Mouse (Mus musculus) neural tube, embryonic 12.5 days (tissue): ENCODE results near the gene DXBay18. TPM values are rescaled to one million over a fixed set of nuclear protein-coding genes. Genes with fewer than 3 reads are reported as not detected.
"Not testable (repeated sequence)": the region's sequence is repeated elsewhere in the genome, so short reads cannot be mapped to it uniquely, and the experiment has no call there.

Experiments
- ATAC-seq: fragments of 200-750 bp; cut with Nextera tagmentation; 2 replicates; pipeline ENCODE4 v1.8.0; 2017; ENCODE audit warnings: low read depth, mild to moderate bottlenecking, moderate TSS enrichment, moderate library complexity; ENCODE audit not compliant: low FRiP score
- H3K27ac ChIP-seq: fragments of 300-500 bp; sonication (generic); 2 replicates; pipeline ENCODE4 v1.5.1; 2016
- H3K27me3 ChIP-seq: fragments of 300-500 bp; sonication (generic); replicated peaks from 2 replicates; pipeline ENCODE4 v1.6.1; 2016; ENCODE audit warnings: mild to moderate bottlenecking
- H3K36me3 ChIP-seq: fragments of 300-500 bp; sonication (generic); 2 replicates; pipeline ENCODE4 v1.6.1; 2016; ENCODE audit warnings: mild to moderate bottlenecking
- H3K4me1 ChIP-seq: fragments of 300-500 bp; sonication (generic); 2 replicates; pipeline ENCODE4 v1.6.1; 2016
- H3K4me2 ChIP-seq: fragments of 300-500 bp; sonication (generic); replicated peaks from 2 replicates; pipeline ENCODE4 v1.6.1; 2016; ENCODE audit warnings: mild to moderate bottlenecking
- H3K4me3 ChIP-seq: fragments of 300-500 bp; sonication (generic); 2 replicates; pipeline ENCODE4 v1.5.1; 2016
- H3K9ac ChIP-seq: fragments of 300-500 bp; sonication (generic); 2 replicates; pipeline ENCODE4 v1.6.1; 2016; ENCODE audit warnings: mild to moderate bottlenecking
- H3K9me3 ChIP-seq: fragments of 300-500 bp; sonication (generic); 2 replicates; pipeline ENCODE4 v1.6.1; 2016; ENCODE audit warnings: mild to moderate bottlenecking
- WGBS: fragments of 180-500 bp; shearing (Covaris S2); methylation state at CpG from one replicate; pipeline ENCODE4 v1.1.7; 2016; 5-methylcytosine and 5-hydroxymethylcytosine counted together
- polyA plus RNA-seq: library from polyadenylated mRNA; unstranded; fragments of >200 nt; fragmentation: Nextera tagmentation; extraction: Ambion mirVana; gene quantifications from 2 replicates; pipeline ENCODE4 v1.2.1, GENCODE M21; 2016

Gene DXBay18
- polyA plus RNA-seq = not detected in 2 replicates

DNA sequence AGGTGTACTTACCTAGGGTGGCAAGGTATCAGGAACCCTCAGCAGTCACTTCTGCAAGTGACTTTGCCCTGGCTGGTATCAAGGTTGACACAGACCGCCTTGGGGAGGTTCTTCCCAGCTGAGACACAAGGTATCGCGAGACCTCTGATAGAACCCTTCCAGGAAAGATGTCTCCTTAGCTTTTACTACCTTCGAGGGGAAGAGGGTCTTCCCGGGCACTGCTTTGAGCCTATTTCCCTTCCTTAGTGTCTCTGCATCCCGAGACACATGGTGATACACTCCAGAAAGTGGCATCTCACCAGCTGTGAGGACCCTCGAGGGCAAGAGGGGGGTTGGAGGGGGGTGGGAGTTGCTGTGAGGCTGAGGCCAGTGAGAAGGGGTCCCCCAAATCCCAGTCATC is at the start of gene DXBay18:
TSS of gene DXBay18 (minus strand) at position 101 of the 400 bp plus-strand sequence.
- not testable (repeated sequence) for H3K4me1 ChIP-seq, H3K9me3 ChIP-seq, H3K27me3 ChIP-seq, H3K27ac ChIP-seq, H3K4me3 ChIP-seq, H3K36me3 ChIP-seq, H3K9ac ChIP-seq, H3K4me2 ChIP-seq, ATAC-seq
- WGBS = no CpG with 5 or more reads among the region's 7 CpGs

DNA sequence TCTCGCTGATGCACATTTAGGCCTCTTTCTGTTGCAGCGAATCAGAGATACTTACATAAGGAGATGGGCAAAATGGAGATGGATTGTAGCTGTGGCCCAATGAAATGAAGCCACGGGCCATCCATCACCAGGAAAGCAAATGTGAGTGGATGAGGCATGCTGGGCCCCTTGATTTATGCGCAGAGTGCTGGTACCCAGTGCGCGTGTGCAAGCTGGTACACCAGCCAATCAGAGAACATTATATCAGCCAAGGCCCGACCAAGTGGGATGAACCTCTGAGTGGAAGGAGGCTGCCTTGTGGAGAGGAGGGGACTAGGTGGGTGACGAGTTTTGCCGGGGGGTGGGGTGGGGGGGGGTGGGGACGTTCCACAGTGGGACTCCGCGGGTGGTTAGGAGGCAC is 42.7 kb upstream of the DXBay18 start, which contains the start of gene Xlr3b:
TSS of gene Xlr3b (plus strand) at position 274 of the 400 bp plus-strand sequence.
- not testable (repeated sequence) for H3K4me2 ChIP-seq, H3K4me1 ChIP-seq, H3K9ac ChIP-seq, H3K9me3 ChIP-seq, H3K27ac ChIP-seq, H3K4me3 ChIP-seq, H3K27me3 ChIP-seq, H3K36me3 ChIP-seq
- 0 out of 2 replicates have a peak, but pooled peaks have one; percentile 33 for ATAC-seq
- WGBS = 81% methylated on average over 12 of the region's 12 CpGs

DNA sequence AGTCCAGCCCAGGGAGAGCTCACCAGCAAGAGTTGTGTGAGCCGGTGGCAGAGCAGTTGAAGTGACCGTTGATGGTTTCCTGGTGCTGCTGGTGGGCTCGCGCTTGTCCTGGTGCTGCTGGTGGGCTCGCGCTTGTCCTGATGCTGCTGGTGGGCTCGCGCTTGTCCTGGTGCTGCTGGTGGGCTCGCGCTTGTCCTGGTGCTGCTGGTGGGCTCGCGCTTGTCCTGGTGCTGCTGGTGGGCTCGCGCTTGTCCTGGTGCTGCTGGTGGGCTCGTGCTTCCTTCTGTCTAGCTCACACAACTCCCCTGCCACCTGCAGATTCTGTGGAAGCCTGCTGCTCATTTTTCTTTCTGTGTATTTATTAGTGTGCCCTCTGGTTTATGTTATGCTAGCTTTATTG is 27.6 kb upstream of the DXBay18 start, which contains the start of gene Spin2d:
TSS of gene Spin2d (minus strand) at position 101 of the 400 bp plus-strand sequence.
- H3K4me1 ChIP-seq, H3K27ac ChIP-seq, H3K9ac ChIP-seq, H3K9me3 ChIP-seq, H3K4me3 ChIP-seq, H3K36me3 ChIP-seq, H3K27me3 ChIP-seq, H3K4me2 ChIP-seq, ATAC-seq: not testable (repeated sequence)
- 87% methylated on average over 8 of the region's 15 CpGs for WGBS

DNA sequence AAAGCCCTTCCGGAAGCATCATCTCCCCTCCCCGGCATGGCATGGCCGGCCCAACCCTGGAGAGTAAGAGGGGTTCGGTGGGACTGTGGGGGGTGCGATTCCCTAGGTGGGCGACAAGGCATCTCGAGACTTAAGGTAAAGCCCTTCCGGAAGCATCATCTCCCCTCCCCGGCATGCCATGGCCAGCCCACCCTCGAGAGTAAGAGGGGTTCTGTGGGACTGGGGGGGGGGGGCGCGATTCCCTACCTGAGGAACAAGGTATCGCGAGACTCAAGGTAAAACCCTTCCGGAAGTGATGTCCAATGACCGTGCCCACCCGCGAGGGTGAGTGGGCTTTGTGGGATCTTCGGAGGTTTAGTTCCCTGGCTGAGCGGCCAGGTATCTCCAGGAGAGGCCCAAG is 754 bp downstream of the DXBay18 start, which contains the start of gene Xlr5b:
TSS of gene Xlr5b (plus strand) at position 301 of the 400 bp plus-strand sequence.
- no CpG with 5 or more reads among the region's 20 CpGs for WGBS
- ATAC-seq = not testable (repeated sequence)

DNA sequence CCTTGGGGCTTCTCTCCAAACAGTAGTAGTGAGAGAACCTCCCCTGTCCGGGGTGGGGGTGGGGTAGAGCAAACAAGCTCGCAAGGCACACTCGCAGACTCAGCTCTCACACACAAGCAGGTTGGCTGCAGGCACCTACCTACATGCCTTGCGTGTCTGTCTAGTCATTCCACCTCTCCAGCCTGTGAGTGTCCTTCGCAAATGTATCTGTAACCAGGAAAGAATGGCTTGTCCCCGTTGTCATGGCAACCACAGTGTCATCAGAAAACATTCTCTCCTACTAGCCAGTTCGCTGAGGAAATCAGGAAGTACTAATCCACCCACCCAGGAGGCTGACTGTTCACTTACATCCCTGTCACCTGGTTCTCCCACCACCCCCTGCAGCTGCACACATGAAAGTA is 6.0 kb downstream of the DXBay18 start:
- peak; percentile 29; the same call in 1 of the 2 replicates for ATAC-seq
- H3K27ac ChIP-seq, H3K9me3 ChIP-seq, H3K4me2 ChIP-seq, H3K36me3 ChIP-seq, H3K27me3 ChIP-seq, H3K4me1 ChIP-seq, H3K4me3 ChIP-seq, H3K9ac ChIP-seq: not testable (repeated sequence)
- no CpG with 5 or more reads among the region's 7 CpGs for WGBS

More for the DNA sequence above, 754 bp downstream of the DXBay18 start, which contains the start of gene Xlr5b:
- H3K36me3 ChIP-seq, H3K4me2 ChIP-seq, H3K4me3 ChIP-seq, H3K9ac ChIP-seq, H3K4me1 ChIP-seq, H3K27ac ChIP-seq, H3K27me3 ChIP-seq, H3K9me3 ChIP-seq: not testable (repeated sequence)

DNA sequence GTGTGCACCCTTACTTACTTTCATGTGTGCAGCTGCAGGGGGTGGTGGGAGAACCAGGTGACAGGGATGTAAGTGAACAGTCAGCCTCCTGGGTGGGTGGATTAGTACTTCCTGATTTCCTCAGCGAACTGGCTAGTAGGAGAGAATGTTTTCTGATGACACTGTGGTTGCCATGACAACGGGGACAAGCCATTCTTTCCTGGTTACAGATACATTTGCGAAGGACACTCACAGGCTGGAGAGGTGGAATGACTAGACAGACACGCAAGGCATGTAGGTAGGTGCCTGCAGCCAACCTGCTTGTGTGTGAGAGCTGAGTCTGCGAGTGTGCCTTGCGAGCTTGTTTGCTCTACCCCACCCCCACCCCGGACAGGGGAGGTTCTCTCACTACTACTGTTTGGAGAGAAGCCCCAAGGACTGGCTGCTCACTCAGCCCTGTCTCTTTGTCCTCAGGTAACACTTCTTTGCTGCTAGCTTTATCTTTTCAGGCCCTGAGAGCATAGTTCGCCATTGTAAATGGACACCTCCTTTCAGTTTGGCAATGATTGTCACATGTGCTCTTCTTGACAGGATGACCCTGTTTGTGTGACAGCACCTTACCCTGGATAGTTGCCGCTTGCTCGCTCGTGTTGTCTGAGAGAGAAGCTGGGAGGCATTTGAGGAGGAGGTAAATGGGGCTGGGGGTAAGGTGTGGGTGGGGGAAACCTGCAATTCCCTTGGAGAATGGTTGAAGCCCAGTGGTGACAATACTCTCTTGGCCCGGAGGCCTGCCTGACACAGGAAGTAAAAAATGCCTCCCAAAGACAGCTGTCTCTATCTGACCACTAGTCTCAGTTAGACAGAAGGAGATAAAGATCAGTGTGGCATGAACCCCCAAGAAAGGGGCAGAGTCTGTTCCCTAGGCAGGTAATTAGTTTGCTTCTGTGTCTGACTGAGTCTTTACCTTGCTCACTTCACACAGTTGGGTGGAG is 26.1 kb downstream of the DXBay18 start:
- H3K9ac ChIP-seq, H3K36me3 ChIP-seq, H3K27ac ChIP-seq, H3K4me1 ChIP-seq, H3K9me3 ChIP-seq, H3K4me3 ChIP-seq, H3K4me2 ChIP-seq, H3K27me3 ChIP-seq: not testable (repeated sequence)
- WGBS = no CpG with 5 or more reads among the region's 12 CpGs
- peak; percentile 17; the same call in 1 of the 2 replicates for ATAC-seq

DNA sequence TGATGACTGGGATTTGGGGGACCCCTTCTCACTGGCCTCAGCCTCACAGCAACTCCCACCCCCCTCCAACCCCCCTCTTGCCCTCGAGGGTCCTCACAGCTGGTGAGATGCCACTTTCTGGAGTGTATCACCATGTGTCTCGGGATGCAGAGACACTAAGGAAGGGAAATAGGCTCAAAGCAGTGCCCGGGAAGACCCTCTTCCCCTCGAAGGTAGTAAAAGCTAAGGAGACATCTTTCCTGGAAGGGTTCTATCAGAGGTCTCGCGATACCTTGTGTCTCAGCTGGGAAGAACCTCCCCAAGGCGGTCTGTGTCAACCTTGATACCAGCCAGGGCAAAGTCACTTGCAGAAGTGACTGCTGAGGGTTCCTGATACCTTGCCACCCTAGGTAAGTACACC is 32.5 kb downstream of the DXBay18 start, which contains the start of gene Gm14685:
TSS of gene Gm14685 (plus strand) at position 301 of the 400 bp plus-strand sequence.
- H3K4me3 ChIP-seq, H3K27ac ChIP-seq, H3K4me2 ChIP-seq, H3K4me1 ChIP-seq, H3K36me3 ChIP-seq, ATAC-seq, H3K9ac ChIP-seq, H3K9me3 ChIP-seq, H3K27me3 ChIP-seq: not testable (repeated sequence)
- WGBS = no CpG with 5 or more reads among the region's 7 CpGs

DNA sequence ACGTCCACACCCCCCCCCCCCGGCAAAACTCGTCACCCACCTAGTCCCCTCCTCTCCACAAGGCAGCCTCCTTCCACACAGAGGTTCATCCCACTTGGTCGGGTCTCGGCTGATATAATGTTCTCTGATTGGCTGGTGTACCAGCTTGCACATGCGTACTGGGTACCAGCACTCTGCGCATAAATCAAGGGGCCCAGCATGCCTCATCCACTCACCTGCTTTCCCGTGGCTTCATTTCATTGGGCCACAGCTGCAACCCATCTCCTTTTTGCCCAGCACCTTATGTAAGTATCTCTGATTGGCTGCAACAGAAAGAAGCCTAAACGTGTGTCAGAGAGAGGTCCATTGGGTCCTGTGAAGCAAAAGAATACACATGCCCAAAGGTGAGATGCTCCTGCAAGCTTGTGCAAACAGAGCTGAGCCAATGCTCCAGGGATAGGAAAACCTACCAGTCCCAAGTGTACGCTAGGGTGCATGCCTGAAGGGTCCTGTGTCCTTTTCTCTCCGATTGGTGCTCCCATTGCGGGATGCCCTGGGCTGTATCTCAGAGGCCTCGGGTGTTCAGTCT is 52.2 kb downstream of the DXBay18 start, which contains the start of gene Xlr3a:
TSS of gene Xlr3a (minus strand) at position 155 of the 568 bp plus-strand sequence.
- not testable (repeated sequence) for H3K36me3 ChIP-seq, H3K27me3 ChIP-seq, H3K4me2 ChIP-seq, H3K9me3 ChIP-seq, ATAC-seq, H3K4me1 ChIP-seq, H3K9ac ChIP-seq, H3K4me3 ChIP-seq, H3K27ac ChIP-seq
- WGBS = 81% methylated on average over 12 of the region's 13 CpGs

Other genes with a start within 250 kb of the DXBay18 start
- gene Cetn2, start 231.0 kb downstream of the DXBay18 start, polyA plus RNA-seq = 84.6 and 94.1 TPM in 2 replicates
- 37.9 and 41.4 TPM in 2 replicates for gene Nsdhl, start 230.9 kb downstream of the DXBay18 start, polyA plus RNA-seq
- 2.3 and 2.7 TPM in 2 replicates for gene Zfp185, start 162.1 kb downstream of the DXBay18 start, polyA plus RNA-seq
- gene Pnma5, start 112.3 kb downstream of the DXBay18 start, polyA plus RNA-seq = not detected in 2 replicates
- gene Pnma3, start 84.7 kb downstream of the DXBay18 start, polyA plus RNA-seq = 0.99 and 1.1 TPM in 2 replicates
- 0.71 and 0.91 TPM in 2 replicates for gene Xlr4a, start 67.0 kb downstream of the DXBay18 start, polyA plus RNA-seq
- 3.7 and 4.1 TPM in 2 replicates for gene Xlr3a, start 52.4 kb downstream of the DXBay18 start, polyA plus RNA-seq
- 0.23 and 0.26 TPM in 2 replicates for gene Gm14685, start 32.4 kb downstream of the DXBay18 start, polyA plus RNA-seq
- not detected in 2 replicates for gene Xlr5b, start 654 bp downstream of the DXBay18 start, polyA plus RNA-seq
- not detected in 2 replicates for gene Spin2d, start 27.5 kb upstream of the DXBay18 start, polyA plus RNA-seq
- gene Xlr3b, start 42.8 kb upstream of the DXBay18 start, polyA plus RNA-seq = 18.7 and 21.4 TPM in 2 replicates
- gene Xlr4b, start 64.9 kb upstream of the DXBay18 start, polyA plus RNA-seq = 0.37 and 0.57 TPM in 2 replicates
- gene F8a, start 78.8 kb upstream of the DXBay18 start, polyA plus RNA-seq = 23.9 and 26.1 TPM in 2 replicates
- 0.57 TPM in 1 of 2 replicates, not detected in the other for gene Xlr4c, start 93.7 kb upstream of the DXBay18 start, polyA plus RNA-seq
- gene Xlr3c, start 115.9 kb upstream of the DXBay18 start, polyA plus RNA-seq = 0.60 and 0.82 TPM in 2 replicates
- gene Xlr5a, start 143.5 kb upstream of the DXBay18 start, polyA plus RNA-seq = not detected in 2 replicates
- gene Xlr5c, start 143.5 kb upstream of the DXBay18 start, polyA plus RNA-seq = not detected in 2 replicates
- gene Gm45015, start 187.4 kb upstream of the DXBay18 start, polyA plus RNA-seq = not detected in 2 replicates
- gene Zfp275, start 193.2 kb upstream of the DXBay18 start, polyA plus RNA-seq = 15.6 and 15.7 TPM in 2 replicates
- gene Gm18336, start 249.3 kb upstream of the DXBay18 start, polyA plus RNA-seq = not detected in 2 replicates